ENCODE assay signal across 8 mouse cellular contexts in the genomic region with DNA sequence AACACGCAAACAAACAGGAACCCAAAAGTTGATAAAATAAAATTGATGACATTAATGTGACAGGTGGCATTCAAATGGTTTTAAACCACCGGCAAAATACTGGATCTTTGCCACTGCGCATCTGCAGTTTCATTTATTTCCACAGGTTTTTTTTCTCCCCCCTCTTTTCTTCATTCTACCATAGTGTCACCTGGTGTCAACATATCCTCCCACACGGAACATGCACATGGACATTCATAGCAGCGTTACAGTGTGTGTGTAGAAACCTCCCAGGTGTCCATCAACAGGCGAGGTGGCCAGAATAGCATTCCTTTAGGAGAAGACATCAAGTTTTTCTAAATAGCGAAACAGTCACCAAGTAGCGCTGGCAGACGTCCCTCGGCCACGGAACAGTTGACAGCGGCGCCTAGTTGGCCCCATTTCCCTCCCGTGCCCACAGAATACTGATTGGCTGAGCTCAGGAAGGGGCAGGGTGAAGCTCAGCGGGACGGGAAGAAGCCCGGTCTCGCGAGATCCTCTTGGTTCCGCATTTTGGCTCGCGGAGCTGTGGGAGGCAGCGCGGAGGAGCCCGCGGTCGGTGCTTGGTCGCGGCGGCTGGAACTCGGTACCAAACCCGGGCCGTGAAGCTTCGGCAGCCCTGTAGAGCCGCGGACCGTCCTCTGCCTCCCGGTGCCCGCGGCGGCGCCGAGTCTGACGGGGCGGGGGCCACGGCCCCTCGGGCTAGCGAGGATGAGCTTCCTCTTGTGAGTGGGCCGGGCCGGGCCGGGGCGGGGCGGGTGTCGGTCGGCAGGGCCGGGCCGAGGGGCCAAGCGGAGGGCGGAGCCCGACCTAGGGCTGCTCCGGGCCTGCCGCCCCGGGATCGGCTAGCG. TPM values are rescaled to one million over a fixed set of nuclear protein-coding genes. Genes with fewer than 3 reads are reported as not detected.
A peak's percentile ranks its signal among the peaks of the same experiment; 100 is the strongest.
DNase-seq lines count a peak whose midpoint lies in the region; ATAC-seq lines count a peak whose summit lies in the region.

Gene Mthfd2 (minus strand): TSS at position 384 of the 869 bp plus-strand sequence.
Gene Mob1a (plus strand): TSS at position 492 of the 869 bp plus-strand sequence.

- H3K9me3 ChIP-seq in hindbrain, embryonic 15.5 days = no peaks in the 10 kb centered on the region

- H3K4me3 ChIP-seq in hindbrain, embryonic 15.5 days = peak within 1 kb of the TSS; percentile 82

- H3K27ac ChIP-seq in hindbrain, embryonic 15.5 days (replicated peaks) = peak within 1 kb of the TSS; percentile 92

- peaks cover 8% of the 10 kb centered on the region for H3K36me3 ChIP-seq in hindbrain, embryonic 15.5 days

- under 1% methylated on average over 53 of the region's 65 CpGs for WGBS in hindbrain, embryonic 15.5 days

- peak; percentile 94 for DNase-seq in T-cell, adult 2 months (ENCODE audit: low spot score)
- peak; percentile 93 to 94 for DNase-seq in cerebellum, postnatal 36 days
- DNase-seq in frontal cortex, postnatal 36 days (ENCODE audit: low spot score in 2 of 2) = peak; percentile 94 to 95
- peak; percentile 90 for DNase-seq in left cerebral cortex, adult 11 months (ENCODE audit: low spot score)
- peak; percentile 96 for DNase-seq in lung, postnatal 4 days
- peak; percentile 89 for DNase-seq in retina, postnatal 7 days (ENCODE audit: low read depth, low spot score)
- peak; percentile 92 for DNase-seq in urinary bladder, adult 2 months (ENCODE audit: low spot score)

- peak; percentile 97 for ATAC-seq in hindbrain, embryonic 15.5 days (ENCODE audit: low FRiP score, low read depth)

- H3K4me2 ChIP-seq in hindbrain, embryonic 15.5 days = peak within 1 kb of the TSS; percentile 77

- H3K9ac ChIP-seq in hindbrain, embryonic 15.5 days = peak within 1 kb of the TSS; percentile 88

- H3K4me1 ChIP-seq in hindbrain, embryonic 15.5 days (replicated peaks) = peaks cover 20% of the 10 kb centered on the region

- no peaks in the 10 kb centered on the region for H3K27me3 ChIP-seq in hindbrain, embryonic 15.5 days

RNA-seq across cellular contexts. Expression of gene Mthfd2, which starts in this region (rescaled TPM):
- 28.9 and 32.8 TPM in 2 replicates for polyA plus RNA-seq in hindbrain, embryonic 15.5 days (2015; fragmentation: Nextera tagmentation; extraction: Ambion mirVana)
- polyA plus RNA-seq in urinary bladder, adult 2 months (2012; rRNA removed) = 3.2 and 4.4 TPM in 2 replicates

RNA-seq across cellular contexts. Expression of gene Mob1a, which starts in this region (rescaled TPM):
- 22.9 and 24.6 TPM in 2 replicates for polyA plus RNA-seq in hindbrain, embryonic 15.5 days (2015; fragmentation: Nextera tagmentation; extraction: Ambion mirVana)
- polyA plus RNA-seq in urinary bladder, adult 2 months (2012; rRNA removed) = 55.1 and 57.1 TPM in 2 replicates

Comparison
In these comparisons a context has a peak if more than half of its experiments do, and no peak if none do; other contexts are left out.
1. Peak in every context shown above with its lines: DNase-seq, ATAC-seq, H3K4me3 ChIP-seq and H3K27ac ChIP-seq.